Mouse (Mus musculus) CH12.LX (cell line): ENCODE results near the gene Hoxd8. TPM values are rescaled to one million over a fixed set of nuclear protein-coding genes. Genes with fewer than 3 reads are reported as not detected.
A peak's percentile ranks its signal among the peaks of the same experiment; 100 is the strongest.

Experiments used
- DNase-seq: peaks from one replicate; pipeline ENCODE4 v3.0.0-alpha.2; 2013; ENCODE audit errors: extremely low read depth
- H3K27ac ChIP-seq: 2 replicates; pipeline ENCODE4 v1.5.1; 2012; ENCODE audit warnings: low read depth, mild to moderate bottlenecking, control low read depth, moderate library complexity; ENCODE audit not compliant: insufficient read depth
- H3K27me3 ChIP-seq: replicated peaks from 2 replicates; pipeline ENCODE3; 2012; ENCODE audit warnings: inconsistent platforms
- H3K36me3 ChIP-seq, 2 experiments: replicated peaks in 1 of 2; 2 replicates each; pipeline versions ENCODE3 to v1.6.1; 2012; ENCODE audit warnings: inconsistent platforms in 1 of 2, low read length in 1 of 2, mild to moderate bottlenecking in 1 of 2, mixed read lengths in 1 of 2, moderate library complexity in 1 of 2; ENCODE audit not compliant: control insufficient read depth in 1 of 2, insufficient read depth in 1 of 2
- H3K4me1 ChIP-seq, 2 experiments: 2 replicates each; pipeline ENCODE4 v1.6.1; 2012; ENCODE audit warnings: inconsistent platforms in 1 of 2, moderate library complexity in 1 of 2; ENCODE audit not compliant: insufficient read depth in 2 of 2, control insufficient read depth in 1 of 2
- H3K4me2 ChIP-seq: 2 replicates; pipeline ENCODE4 v1.6.1; 2012; ENCODE audit warnings: low read depth, mild to moderate bottlenecking, control low read depth; ENCODE audit not compliant: poor library complexity, insufficient read depth, severe bottlenecking
- H3K4me3 ChIP-seq, 3 experiments: fragments of 150-350 bp in 1 of 3; sonication (generic) in 1 of 3; replicated peaks in 1 of 3; 2 replicates each; pipeline versions ENCODE3 to v1.5.1; 2011 to 2012; ENCODE audit warnings: low read depth in 2 of 3, low read length in 2 of 3, mild to moderate bottlenecking in 2 of 3, moderate library complexity in 2 of 3, control low read depth in 1 of 3, improper control_type of control experiment in 1 of 3, inconsistent platforms in 1 of 3, mixed read lengths in 1 of 3; ENCODE audit not compliant: poor library complexity in 1 of 3
- H3K79me2 ChIP-seq: replicated peaks from 2 replicates; pipeline ENCODE4 v1.6.1; 2012; ENCODE audit warnings: mild to moderate bottlenecking, moderate library complexity; ENCODE audit not compliant: control insufficient read depth, poor library complexity, insufficient read depth, severe bottlenecking; ENCODE audit errors: extremely low read depth
- H3K9ac ChIP-seq: 2 replicates; pipeline ENCODE4 v1.6.1; 2012; ENCODE audit warnings: low read depth, mild to moderate bottlenecking, control low read depth, moderate library complexity; ENCODE audit not compliant: insufficient read depth
- H3K9me3 ChIP-seq: replicated peaks from 2 replicates; pipeline ENCODE3; 2012; ENCODE audit warnings: low read length, inconsistent platforms, mixed read lengths
- BHLHE40 ChIP-seq: IDR thresholded peaks from 2 replicates; pipeline ENCODE4 v1.6.1; 2011; ENCODE audit warnings: mild to moderate bottlenecking, low read depth, low read length, improper control_type of control experiment
- CHD1 ChIP-seq: IDR thresholded peaks from 2 replicates; pipeline ENCODE4 v1.6.1; 2012; ENCODE audit warnings: low read depth, low read length, improper control_type of control experiment, inconsistent platforms
- CHD2 ChIP-seq: IDR thresholded peaks from 2 replicates; pipeline ENCODE4 v1.6.1; 2011; ENCODE audit warnings: low read length, improper control_type of control experiment
- CTCF ChIP-seq, 2 experiments: IDR thresholded peaks in 1 of 2; conservative IDR thresholded peaks in 1 of 2; 2 replicates each; pipeline ENCODE4 v1.5.1; 2011 to 2012; ENCODE audit warnings: low read depth in 2 of 2, low read length in 2 of 2, improper control_type of control experiment in 1 of 2, inconsistent platforms in 1 of 2, mild to moderate bottlenecking in 1 of 2, moderate library complexity in 1 of 2
- E2F4 ChIP-seq: IDR thresholded peaks from 2 replicates; pipeline ENCODE4 v1.6.1; 2011; ENCODE audit warnings: low read depth, low read length, improper control_type of control experiment; ENCODE audit not compliant: insufficient replicate concordance
- ELF1 ChIP-seq: IDR thresholded peaks from 2 replicates; pipeline ENCODE4 v1.6.1; 2014; ENCODE audit warnings: low read depth, mild to moderate bottlenecking, inconsistent platforms, low read length, improper control_type of control experiment
- EP300 ChIP-seq: IDR thresholded peaks from 2 replicates; pipeline ENCODE4 v1.6.1; 2011; ENCODE audit warnings: low read length, improper control_type of control experiment
- ETS1 ChIP-seq: conservative IDR thresholded peaks from 2 replicates; pipeline ENCODE4 v1.6.1; 2012; ENCODE audit warnings: low read depth, mild to moderate bottlenecking, inconsistent platforms, low read length, improper control_type of control experiment, moderate library complexity
- GABPA ChIP-seq: IDR thresholded peaks from 2 replicates; pipeline ENCODE4 v1.6.1; 2012; ENCODE audit warnings: low read depth, low read length, improper control_type of control experiment, inconsistent platforms; ENCODE audit not compliant: insufficient replicate concordance
- IRF4 ChIP-seq: IDR thresholded peaks from 2 replicates; pipeline ENCODE4 v1.6.1; 2014; ENCODE audit warnings: low read depth, mild to moderate bottlenecking, inconsistent platforms, low read length, improper control_type of control experiment
- JUN ChIP-seq: IDR thresholded peaks from 2 replicates; pipeline ENCODE4 v1.6.1; 2011; ENCODE audit warnings: low read depth, mild to moderate bottlenecking, low read length, improper control_type of control experiment, moderate library complexity; ENCODE audit not compliant: insufficient read depth
- JUND ChIP-seq: conservative IDR thresholded peaks from 2 replicates; pipeline ENCODE4 v1.6.1; 2011; ENCODE audit warnings: low read depth, low read length, improper control_type of control experiment
- KAT2A ChIP-seq: IDR thresholded peaks from 2 replicates; pipeline ENCODE4 v1.6.1; 2012; ENCODE audit warnings: low read length, improper control_type of control experiment, inconsistent platforms; ENCODE audit not compliant: insufficient replicate concordance
- MAFK ChIP-seq: IDR thresholded peaks from 2 replicates; pipeline ENCODE4 v1.6.1; 2011; ENCODE audit warnings: low read length, improper control_type of control experiment; ENCODE audit not compliant: insufficient replicate concordance
- MAX ChIP-seq: IDR thresholded peaks from 2 replicates; pipeline ENCODE4 v1.6.1; 2011; ENCODE audit warnings: low read length, improper control_type of control experiment
- MEF2A ChIP-seq: IDR thresholded peaks from 2 replicates; pipeline ENCODE4 v1.6.1; 2014; ENCODE audit warnings: low read depth, mild to moderate bottlenecking, inconsistent platforms, low read length, improper control_type of control experiment, borderline replicate concordance
- MXI1 ChIP-seq: IDR thresholded peaks from 2 replicates; pipeline ENCODE4 v1.6.1; 2011; ENCODE audit warnings: mild to moderate bottlenecking, low read depth, low read length, improper control_type of control experiment
- MYC ChIP-seq: IDR thresholded peaks from 2 replicates; pipeline ENCODE4 v1.6.1; 2011; ENCODE audit warnings: low read depth, mild to moderate bottlenecking, improper control_type of control experiment, low read length
- NELFE ChIP-seq: IDR thresholded peaks from 2 replicates; pipeline ENCODE4 v1.6.1; 2011; ENCODE audit warnings: low read depth, low read length, improper control_type of control experiment
- NRF1 ChIP-seq: IDR thresholded peaks from 2 replicates; pipeline ENCODE4 v1.6.1; 2014; ENCODE audit warnings: low read depth, mild to moderate bottlenecking, inconsistent platforms, low read length, improper control_type of control experiment, moderate library complexity
- PAX5 ChIP-seq: IDR thresholded peaks from 2 replicates; pipeline ENCODE4 v1.6.1; 2012; ENCODE audit warnings: low read length, inconsistent platforms, mixed read lengths
- POLR2A ChIP-seq: IDR thresholded peaks from 2 replicates; pipeline ENCODE4 v1.6.1; 2011; ENCODE audit warnings: low read depth, mild to moderate bottlenecking, improper control_type of control experiment, low read length
- POLR2AphosphoS2 ChIP-seq: IDR thresholded peaks from 2 replicates; pipeline ENCODE4 v1.6.1; 2011; ENCODE audit warnings: low read depth, low read length, improper control_type of control experiment
- RCOR1 ChIP-seq: conservative IDR thresholded peaks from 2 replicates; pipeline ENCODE4 v1.6.1; 2012; ENCODE audit warnings: low read depth, mild to moderate bottlenecking, inconsistent platforms, low read length, improper control_type of control experiment
- SIN3A ChIP-seq: IDR thresholded peaks from 2 replicates; pipeline ENCODE4 v1.6.1; 2012; ENCODE audit warnings: low read length, improper control_type of control experiment, inconsistent platforms
- SMC3 ChIP-seq: IDR thresholded peaks from 2 replicates; pipeline ENCODE4 v1.6.1; 2011; ENCODE audit warnings: low read depth, low read length, improper control_type of control experiment
- TBP ChIP-seq: conservative IDR thresholded peaks from 2 replicates; pipeline ENCODE4 v1.6.1; 2011; ENCODE audit warnings: low read depth, low read length, improper control_type of control experiment
- TCF12 ChIP-seq: IDR thresholded peaks from 2 replicates; pipeline ENCODE4 v1.6.1; 2014; ENCODE audit warnings: low read depth, mild to moderate bottlenecking, inconsistent platforms, low read length, improper control_type of control experiment
- UBTF ChIP-seq: IDR thresholded peaks from 2 replicates; pipeline ENCODE4 v1.6.1; 2012; ENCODE audit warnings: low read depth, mild to moderate bottlenecking, inconsistent platforms, low read length, improper control_type of control experiment, moderate library complexity
- USF1 ChIP-seq: IDR thresholded peaks from 2 replicates; pipeline ENCODE4 v1.6.1; 2014; ENCODE audit warnings: low read depth, mild to moderate bottlenecking, inconsistent platforms, low read length, improper control_type of control experiment
- USF2 ChIP-seq: conservative IDR thresholded peaks from 2 replicates; pipeline ENCODE4 v1.6.1; 2011; ENCODE audit warnings: low read depth, low read length, improper control_type of control experiment
- ZC3H11A ChIP-seq: IDR thresholded peaks from 2 replicates; pipeline ENCODE4 v1.6.1; 2012; ENCODE audit warnings: low read depth, mild to moderate bottlenecking, inconsistent platforms, low read length, improper control_type of control experiment
- ZKSCAN1 ChIP-seq: IDR thresholded peaks from 2 replicates; pipeline ENCODE4 v1.6.1; 2012; ENCODE audit warnings: low read depth, inconsistent platforms, low read length, improper control_type of control experiment, borderline replicate concordance
- ZMIZ1 ChIP-seq: IDR thresholded peaks from 2 replicates; pipeline ENCODE4 v1.6.1; 2012; ENCODE audit warnings: low read depth, mild to moderate bottlenecking, inconsistent platforms, low read length, improper control_type of control experiment
- ZNF384 ChIP-seq: IDR thresholded peaks from 2 replicates; pipeline ENCODE4 v1.6.1; 2012; ENCODE audit warnings: low read depth, low read length, improper control_type of control experiment, inconsistent platforms
- dilution Hi-C: fragments of 300-500 bp; cut with MboI; formaldehyde crosslinking; loops from 2 replicates; pipeline ENCODE4 v1.14.3; 2020; ENCODE audit warnings: low sequenced_read_pairs; ENCODE audit not compliant: extremely low pct_unique_long_range_greater_than_20kb, extremely low pct_ligation_motif_present
- in situ Hi-C: fragments of 300-500 bp; cut with MboI; formaldehyde crosslinking; loops from 3 replicates; pipeline ENCODE4 v1.14.3; 2019; ENCODE audit warnings: low sequenced_read_pairs, low pct_ligation_motif_present, low pct_unique_long_range_greater_than_20kb, mixed read lengths
- polyA plus RNA-seq: library from polyadenylated mRNA; unstranded; fragments of >175 nt; gene quantifications from 2 replicates; pipeline ENCODE4 v1.2.1, GENCODE M21; 2012; ENCODE audit warnings: low read depth; ENCODE audit not compliant: insufficient read length
- total RNA-seq, 2 experiments: library from RNA; depleted of rRNA; stranded (reverse); fragments of 300-350 nt in 1 of 2; fragments of >200 nt in 1 of 2; gene quantifications; 2 replicates each; pipeline ENCODE4 v1.2.3; 2012 to 2014

Gene Hoxd8
- total and polyA plus RNA-seq, 3 experiments, result 0.20 to 0.31 TPM; not detected in 1

- TF ChIP-seq USF1 (no peak), CHD1 (no peak), CHD2 (0 out of 2 replicates have a peak, but pooled peaks have one; percentile 21), ZKSCAN1 (no peak), BHLHE40 (no peak), SMC3 (no peak), TBP (no peak), NRF1 (no peak)
Measured at GRCm38 (mm10) chr2:74731055-74731454, 26.6 kb downstream of the Hoxd8 start (continued).

GRCm38 (mm10) chr2:74731799-74732512 lies 27.5 kb downstream of the Hoxd8 start:
- dilution Hi-C loops (no loop called here), in situ Hi-C loops (no loop called here)
- Histone ChIP-seq H3K27me3 (no peaks in the 10 kb centered on the region), H3K27ac (peak overlapping the region; percentile 92), H3K9me3 (peaks cover 21% of the 10 kb centered on the region), H3K36me3 (peaks cover 22 to 42% of the 10 kb centered on the region in 2 experiments), H3K9ac (peak overlapping the region; percentile 96), H3K4me3 (peak overlapping the region in 2 of 3 experiments; percentile 50 to 59), H3K4me2 (peak overlapping the region; percentile 98), H3K4me1 (peaks cover 4 to 46% of the 10 kb centered on the region in 2 experiments; a peak in 2 of 4 replicates), H3K79me2 (peaks cover 30% of the 10 kb centered on the region)
- peak; percentile 12 for DNase-seq
- TF ChIP-seq SIN3A (peak; percentile 56), UBTF (0 out of 2 replicates have a peak, but pooled peaks have one; percentile 28), MYC (no peak), KAT2A (no peak), NELFE (no peak), JUN (no peak), USF1 (no peak), ZNF384 (no peak), CTCF (conservative IDR thresholded peaks at IDR 0.05 in 1 of 2, IDR thresholded peaks at IDR 0.05 in 1 of 2; ENCODE audit: low read depth in 2 of 2, low read length in 2 of 2) (no peak), SMC3 (no peak), PAX5 (no peak), GABPA (no peak), MEF2A (peak; percentile 95), ZC3H11A (no peak), CHD1 (peak; percentile 72; the same call in 1 of the 2 replicates), TBP (no peak), ETS1 (peak; percentile 37; the same call in 1 of the 2 replicates), USF2 (no peak), BHLHE40 (peak; percentile 20; the same call in 1 of the 2 replicates), MXI1 (0 out of 2 replicates have a peak, but pooled peaks have one; percentile 39), ELF1 (no peak), JUND (no peak), E2F4 (no peak), EP300 (peak; percentile 21; the same call in 1 of the 2 replicates), POLR2AphosphoS2 (no peak), TCF12 (no peak), POLR2A (no peak), CHD2 (0 out of 2 replicates have a peak, but pooled peaks have one; percentile 13), ZKSCAN1 (no peak), ZMIZ1 (no peak), MAX (no peak), MAFK (no peak), NRF1 (no peak), RCOR1 (no peak), IRF4 (0 out of 2 replicates have a peak, but pooled peaks have one; percentile 53)
